Mouse (Mus musculus): ENCODE results near the gene Fam171a2. TPM values are rescaled to one million over a fixed set of nuclear protein-coding genes. Genes with fewer than 3 reads are reported as not detected.

The Fam171a2 gene
- total RNA-seq, 2 experiments from 2014 or later: 92.5 to 102 TPM

DNA sequence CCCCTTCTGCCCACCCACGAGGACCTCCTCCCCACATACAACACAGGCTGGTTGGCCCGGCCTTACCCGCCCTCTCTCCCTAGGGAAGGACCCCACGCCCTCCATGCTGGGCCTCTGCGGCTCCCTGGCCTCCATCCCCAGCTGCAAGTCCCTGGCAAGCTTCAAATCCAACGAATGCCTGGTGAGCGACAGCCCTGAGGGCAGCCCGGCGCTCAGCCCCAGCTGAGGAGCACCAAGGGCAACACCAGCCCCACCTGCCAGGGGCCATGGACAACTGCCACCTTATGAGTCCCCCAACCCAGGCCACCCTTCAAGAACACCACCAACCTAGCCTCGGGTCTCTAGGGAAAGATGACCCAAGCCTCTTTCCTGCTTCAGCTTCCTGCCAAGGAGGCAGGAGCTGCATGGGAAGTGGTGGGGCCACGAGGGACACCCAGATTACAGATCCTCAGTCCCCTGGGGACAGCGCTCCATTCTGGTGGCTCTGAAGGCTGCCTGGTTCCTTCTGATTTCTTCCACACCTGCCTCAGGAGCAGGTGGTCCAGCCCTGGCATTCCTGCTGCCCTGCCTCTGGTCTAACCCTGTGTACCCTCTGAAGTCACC is 45.5 kb downstream of the Fam171a2 start:
- DNase-seq (ENCODE audit: low spot score in 2 of 2): no peak
- no peak for TF ChIP-seq CTCF (conservative IDR thresholded peaks at IDR 0.05)
- H3K4me3 ChIP-seq: no peak overlapping the region
- no peak overlapping the region for H3K27ac ChIP-seq

DNA sequence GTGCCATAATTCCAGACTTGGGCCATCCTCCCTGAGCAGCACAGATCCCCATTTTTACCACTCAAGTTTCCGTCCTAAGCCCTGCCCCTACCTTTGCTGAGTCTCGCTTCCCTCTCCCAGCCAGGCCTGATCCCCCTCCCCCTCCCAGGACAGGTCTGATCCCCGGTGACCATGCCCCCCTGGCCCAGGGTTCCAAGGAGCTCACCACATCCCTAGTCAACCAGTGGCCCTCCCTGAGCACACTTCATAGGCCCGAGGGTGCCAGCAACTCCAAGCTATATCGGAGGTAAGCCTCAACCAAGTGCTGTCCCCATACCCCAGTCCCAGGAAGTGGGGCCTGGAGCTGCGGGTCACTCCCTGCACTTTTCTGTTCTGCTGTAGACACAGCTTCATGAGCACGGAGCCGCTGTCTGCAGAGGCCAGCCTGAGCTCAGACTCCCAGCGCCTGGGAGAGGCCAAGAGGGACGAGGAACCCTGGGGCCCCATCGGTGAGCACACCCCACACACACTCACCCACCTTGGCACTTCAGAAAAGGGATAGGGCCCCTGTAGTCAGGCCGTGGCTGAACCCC is 46.9 kb downstream of the Fam171a2 start:
- Histone ChIP-seq H3K27ac (no peak overlapping the region), H3K4me3 (no peak overlapping the region)
- no peak for DNase-seq (ENCODE audit: low spot score in 2 of 2)
- no peak for TF ChIP-seq CTCF (conservative IDR thresholded peaks at IDR 0.05)

DNA sequence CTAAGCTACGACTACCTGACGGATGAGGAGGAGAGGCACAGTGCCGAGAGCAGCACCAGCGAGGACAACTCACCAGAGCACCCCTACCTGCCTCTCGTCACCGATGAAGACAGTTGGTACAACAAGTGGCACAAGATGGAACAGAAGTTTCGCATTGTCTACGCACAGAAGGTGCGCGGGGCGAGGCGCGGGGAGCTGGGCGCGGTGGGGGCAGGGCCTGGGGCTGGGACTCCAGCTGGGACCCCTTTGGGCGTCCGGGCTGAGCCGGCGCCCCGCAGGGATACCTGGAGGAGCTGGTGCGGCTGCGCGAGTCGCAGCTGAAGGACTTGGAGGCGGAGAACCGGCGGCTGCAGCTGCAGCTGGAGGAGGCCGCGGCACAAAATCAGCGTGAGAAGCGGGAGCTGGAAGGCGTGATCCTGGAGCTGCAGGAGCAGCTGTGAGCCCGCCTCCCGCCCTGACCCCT is 47.8 kb downstream of the Fam171a2 start:
- Histone ChIP-seq H3K4me3 (no peak overlapping the region), H3K27ac (peak overlapping the region; percentile 99; the same call in 1 of the 2 replicates)
- TF ChIP-seq CTCF (conservative IDR thresholded peaks at IDR 0.05): no peak
- DNase-seq (ENCODE audit: low spot score in 2 of 2): no peak

DNA sequence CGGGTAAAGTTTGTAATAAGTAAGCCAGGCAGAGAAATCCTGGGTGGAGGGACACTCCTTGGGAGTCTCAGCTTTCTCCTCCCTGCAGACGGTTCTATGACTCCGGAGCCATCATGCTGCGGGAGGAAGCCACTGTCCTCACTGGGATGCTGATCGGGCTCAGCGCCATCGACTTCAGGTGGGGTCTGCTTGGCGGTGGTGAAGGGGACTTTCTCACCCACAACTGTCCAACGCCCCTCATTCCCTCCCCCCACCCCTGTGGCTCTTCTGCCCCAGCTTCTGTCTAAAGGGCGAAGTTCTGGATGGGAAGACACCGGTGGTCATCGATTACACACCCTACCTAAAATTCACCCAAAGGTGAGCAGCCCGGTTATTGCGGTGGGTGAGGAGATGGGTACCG is 48.4 kb downstream of the Fam171a2 start:
- Histone ChIP-seq H3K4me3 (no peak overlapping the region), H3K27ac (peak overlapping the region; percentile 99)
- TF ChIP-seq CTCF (conservative IDR thresholded peaks at IDR 0.05): no peak
- DNase-seq (ENCODE audit: low spot score in 2 of 2): no peak

DNA sequence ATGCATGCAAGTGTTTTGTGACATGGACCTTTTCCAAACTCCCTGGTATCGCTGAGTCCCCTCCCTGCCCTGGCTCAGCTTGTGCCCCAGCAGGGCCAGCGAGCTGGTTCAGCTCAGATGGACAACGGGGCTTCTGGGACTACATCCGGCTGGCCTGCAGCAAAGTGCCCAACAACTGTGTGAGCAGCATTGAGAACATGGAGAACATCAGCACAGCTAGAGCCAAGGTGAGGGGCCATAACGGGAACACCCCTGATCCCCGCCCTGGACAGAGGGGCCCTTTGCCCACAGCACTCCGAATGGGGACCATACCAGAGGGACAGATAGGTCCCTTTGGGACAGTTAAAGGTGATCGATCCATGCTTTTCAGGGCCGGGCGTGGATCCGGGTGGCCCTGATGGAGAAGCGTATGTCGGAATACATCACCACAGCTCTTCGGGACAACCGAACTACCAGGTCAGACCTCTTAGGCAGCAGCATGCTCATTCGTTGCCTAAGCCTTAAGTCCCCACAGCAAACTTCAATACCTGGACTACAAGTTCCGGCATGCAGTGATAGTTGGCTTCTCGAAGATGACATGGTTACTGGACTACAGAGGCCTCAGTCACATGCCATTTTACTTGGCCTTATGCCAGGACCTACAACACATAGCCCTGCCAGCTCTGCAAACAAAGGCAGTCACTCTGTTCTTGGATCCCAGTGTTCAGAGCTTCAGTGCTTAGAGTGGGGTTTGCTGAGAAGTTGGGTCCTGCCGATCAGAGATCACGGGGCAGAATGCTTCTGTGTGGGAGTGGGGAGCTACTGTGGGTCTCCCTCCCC is 49.3 kb downstream of the Fam171a2 start:
- no peak for DNase-seq (ENCODE audit: low spot score in 2 of 2)
- peak overlapping the region; percentile 10; the same call in 1 of the 2 replicates for H3K4me3 ChIP-seq
- peak overlapping the region; percentile 99 for H3K27ac ChIP-seq

DNA sequence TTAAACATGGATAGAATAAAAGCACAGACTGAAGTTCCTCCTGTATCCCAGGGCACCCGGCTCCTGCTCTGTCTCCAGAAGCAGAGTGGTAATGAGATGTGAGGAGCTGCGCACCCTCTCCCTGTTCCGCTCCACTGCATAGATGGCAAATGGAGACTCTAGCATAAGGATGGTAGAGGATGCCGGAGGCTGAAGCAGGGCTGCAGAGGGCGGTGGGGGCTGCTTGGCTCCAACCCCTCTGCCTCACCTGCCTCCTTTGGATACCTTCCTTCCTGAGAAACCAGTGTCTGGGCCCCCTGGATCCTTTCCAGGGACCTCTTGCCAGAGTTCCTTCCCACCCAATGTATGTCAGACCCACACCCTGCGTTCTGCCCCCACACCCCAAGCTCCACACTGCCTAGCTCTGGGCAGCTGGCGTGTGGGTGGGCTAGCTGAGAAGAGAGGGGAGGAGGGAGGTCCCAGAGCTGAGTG is 50.8 kb downstream of the Fam171a2 start:
- peak overlapping the region; percentile 88 for H3K4me3 ChIP-seq

More for the DNA sequence above, 49.3 kb downstream of the Fam171a2 start:
- no peak for TF ChIP-seq CTCF (conservative IDR thresholded peaks at IDR 0.05)

DNA sequence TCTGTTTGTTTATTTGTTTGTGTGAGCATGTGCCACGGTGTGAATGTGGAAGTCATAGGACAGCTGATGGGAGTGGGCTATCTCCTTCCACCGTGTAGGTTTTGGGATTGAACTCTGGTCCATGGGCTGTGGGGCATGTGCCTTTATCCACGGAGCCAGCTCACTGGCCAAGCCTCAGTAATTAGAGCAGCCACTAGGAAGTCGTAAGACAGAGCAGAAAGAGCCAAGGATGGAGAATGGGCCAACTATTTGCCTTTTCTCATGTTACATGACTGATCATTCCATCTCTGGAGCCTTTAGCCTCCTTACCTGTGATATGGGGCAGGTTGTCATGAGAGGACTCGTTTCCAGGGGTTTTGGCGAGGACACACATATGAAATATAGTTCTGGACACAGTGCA is 51.2 kb downstream of the Fam171a2 start:
- peak overlapping the region; percentile 88 for H3K4me3 ChIP-seq
- no peak for DNase-seq (ENCODE audit: low spot score in 2 of 2)
- TF ChIP-seq CTCF (conservative IDR thresholded peaks at IDR 0.05): no peak
- peak overlapping the region; percentile 99 for H3K27ac ChIP-seq

More for the DNA sequence above, 50.8 kb downstream of the Fam171a2 start:
- H3K27ac ChIP-seq: peak overlapping the region; percentile 99
- no peak for TF ChIP-seq CTCF (conservative IDR thresholded peaks at IDR 0.05)
- no peak for DNase-seq (ENCODE audit: low spot score in 2 of 2)

DNA sequence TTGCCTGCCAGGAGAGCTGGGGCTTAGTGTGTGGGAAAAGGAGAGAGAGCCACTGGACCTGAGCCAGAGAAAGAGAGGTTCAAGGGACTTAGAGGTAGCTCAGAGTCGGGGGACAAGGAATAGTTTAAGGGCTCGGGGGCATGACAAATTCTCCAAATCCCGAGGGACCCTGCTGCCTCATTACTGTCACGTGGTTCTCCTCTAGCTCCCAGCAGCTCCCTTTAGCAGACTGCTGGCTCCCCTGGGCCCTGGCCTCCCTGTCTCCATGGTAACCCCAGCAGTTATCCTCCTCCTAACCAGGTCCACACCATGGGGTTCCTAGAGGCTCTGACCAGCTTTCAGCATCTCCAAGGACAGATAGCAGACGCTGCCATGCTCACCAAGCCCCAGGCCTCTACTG is 52.2 kb downstream of the Fam171a2 start:
- peak overlapping the region; percentile 99 for H3K27ac ChIP-seq
- TF ChIP-seq CTCF (conservative IDR thresholded peaks at IDR 0.05): no peak
- peak overlapping the region; percentile 88 for H3K4me3 ChIP-seq
- DNase-seq (ENCODE audit: low spot score in 2 of 2): no peak

DNA sequence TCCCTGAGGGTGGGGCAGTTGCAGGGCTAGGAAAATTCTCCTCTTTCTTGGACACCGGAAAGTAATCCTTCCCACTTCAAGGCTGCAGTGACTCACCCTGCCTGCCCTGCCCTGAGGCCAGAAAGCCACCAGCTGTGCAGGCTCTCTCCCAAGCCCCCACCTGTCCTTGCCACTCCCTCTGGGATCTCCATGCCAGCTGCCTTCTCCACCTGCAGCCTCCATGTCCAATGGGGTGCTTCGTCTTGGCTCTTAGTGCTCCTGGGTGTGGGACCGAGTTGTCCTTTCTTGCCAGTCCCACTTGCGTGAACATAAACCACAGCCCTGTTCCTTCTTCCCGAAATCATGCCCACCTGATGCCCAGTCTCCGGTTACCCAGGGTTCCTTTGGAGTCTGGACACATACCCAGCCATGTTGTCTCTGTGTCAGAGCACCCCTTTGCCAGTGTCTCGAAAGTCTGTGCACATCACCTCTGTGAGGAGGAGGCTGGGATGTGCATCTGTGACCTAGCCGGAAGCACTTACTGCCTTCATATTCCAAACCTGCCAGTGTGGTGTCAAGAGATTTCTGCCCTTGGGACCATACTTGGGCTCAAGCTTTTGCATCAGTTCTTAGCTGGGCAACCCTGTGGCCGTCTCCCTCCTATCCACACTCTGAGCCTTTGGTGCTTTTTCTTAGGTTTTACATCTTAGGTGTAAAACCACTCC is 52.9 kb downstream of the Fam171a2 start:
- no peak for DNase-seq (ENCODE audit: low spot score in 2 of 2)
- Histone ChIP-seq H3K27ac (peak overlapping the region; percentile 99), H3K4me3 (peak overlapping the region; percentile 88)
- TF ChIP-seq CTCF (conservative IDR thresholded peaks at IDR 0.05): no peak

DNA sequence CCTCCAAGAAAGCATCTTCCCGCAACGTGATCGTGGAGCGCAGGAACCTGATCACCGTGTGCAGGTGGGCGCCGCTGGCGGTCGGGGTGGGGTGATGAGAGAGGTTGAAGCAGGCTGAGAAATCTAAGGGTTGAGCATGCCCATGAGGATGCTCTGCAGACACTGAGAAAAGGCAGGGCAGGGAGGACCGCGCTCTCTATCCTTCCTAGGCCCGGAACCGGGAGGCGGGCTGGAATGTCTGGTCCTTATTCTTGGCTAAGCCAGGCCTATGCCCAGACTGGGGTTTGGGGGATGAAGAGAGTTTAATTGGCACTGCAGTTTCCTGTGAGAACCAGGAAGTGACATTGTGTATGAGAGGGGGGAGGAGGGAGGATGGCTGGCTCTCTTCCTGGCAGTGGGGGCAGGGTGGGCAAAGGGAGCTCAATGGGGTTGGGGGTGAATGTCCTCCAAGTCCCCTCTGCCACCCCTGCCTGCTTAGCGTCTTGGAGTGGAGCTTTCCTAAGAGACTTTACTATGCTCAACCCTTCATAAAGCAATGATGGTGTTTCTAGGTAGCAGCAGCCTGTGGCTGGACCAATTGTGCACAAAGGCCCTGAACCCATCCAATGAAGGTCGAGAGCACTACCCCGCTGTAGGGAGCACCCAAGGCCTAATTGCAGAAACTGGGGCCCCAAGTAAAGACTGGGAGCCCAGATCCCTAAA is 53.6 kb downstream of the Fam171a2 start:
- peak overlapping the region; percentile 99 for H3K27ac ChIP-seq
- H3K4me3 ChIP-seq: peak overlapping the region; percentile 88
- no peak for TF ChIP-seq CTCF (conservative IDR thresholded peaks at IDR 0.05)
- peak; percentile 63 to 77 for DNase-seq (ENCODE audit: low spot score in 2 of 2)

DNA sequence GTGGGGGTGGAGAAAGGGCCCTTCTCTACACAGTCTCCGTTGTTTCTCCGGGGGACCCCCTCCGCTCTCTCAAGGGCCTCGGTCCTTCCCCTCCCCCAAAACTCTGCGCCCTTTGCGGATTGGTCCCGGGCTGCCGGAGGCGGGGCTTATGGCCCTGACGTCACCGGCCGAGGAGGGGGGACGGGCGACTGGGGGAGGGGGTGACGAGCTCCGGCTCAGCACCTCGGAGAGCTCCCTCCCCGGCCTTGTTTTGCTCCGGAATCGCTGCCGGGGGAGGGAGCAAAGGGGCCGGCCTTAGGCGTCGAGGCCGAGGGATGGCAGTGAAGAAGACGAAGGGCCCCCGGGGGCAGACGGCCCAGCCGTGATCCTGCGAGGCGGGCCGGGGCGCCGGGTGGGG is 54.2 kb downstream of the Fam171a2 start, which contains the start of gene Rundc3a:
Gene Rundc3a (plus strand): TSS at position 166 of the 397 bp plus-strand sequence.
- peak within 1 kb of the TSS; percentile 99 for H3K27ac ChIP-seq
- H3K4me3 ChIP-seq: peak within 1 kb of the TSS; percentile 88
- peak; percentile 96 to 98 for DNase-seq (ENCODE audit: low spot score in 2 of 2)
- TF ChIP-seq CTCF (conservative IDR thresholded peaks at IDR 0.05): no peak
